Mouse (Mus musculus): ENCODE data around the gene Arhgef15.
"Not testable (repeated sequence)": the region's sequence is repeated elsewhere in the genome, so short reads cannot be mapped to it uniquely, and the experiment has no call there.

The Arhgef15 gene

GRCm38 (mm10) chr11:68957308-68957707 lies at the start of gene Arhgef15:
TSS of gene Arhgef15 (minus strand) at chr11:68957480.
- DNase-seq (ENCODE audit: low read depth, low spot score), result no peak

- DNase-seq (ENCODE audit: low read depth, low spot score), result not testable (repeated sequence)
These were observed 49.3 kb upstream of the Arhgef15 start for GRCm38 (mm10) chr11:69006575-69006974.

GRCm38 (mm10) chr11:69005193-69005592 lies 47.9 kb upstream of the Arhgef15 start:
- DNase-seq (ENCODE audit: low read depth, low spot score), result no peak

GRCm38 (mm10) chr11:69003592-69003991 lies 46.3 kb upstream of the Arhgef15 start:
- no peak for DNase-seq (ENCODE audit: low read depth, low spot score)

- DNase-seq (ENCODE audit: low read depth, low spot score), result not testable (repeated sequence)
These were observed 45.5 kb upstream of the Arhgef15 start for GRCm38 (mm10) chr11:69002782-69003181.

DNA sequence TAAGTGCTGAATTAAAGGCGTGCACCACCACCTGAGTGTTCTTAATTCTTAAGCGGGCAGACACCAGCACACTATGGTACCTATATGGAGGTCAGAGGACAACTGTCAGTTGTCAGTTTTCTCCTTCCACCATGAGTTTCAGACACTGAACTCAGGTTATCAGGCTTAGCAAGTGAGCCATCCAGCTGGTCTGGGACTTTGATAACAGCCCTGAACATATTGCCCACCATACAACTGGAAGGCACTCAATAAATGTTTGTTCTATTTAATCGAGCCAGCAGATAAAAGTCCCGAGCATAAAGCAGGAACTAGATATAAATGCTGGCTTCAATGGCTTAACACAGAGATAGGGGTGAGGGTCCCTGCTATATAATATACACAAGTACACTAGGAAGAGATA lies 39.8 kb upstream of the Arhgef15 start:
- DNase-seq (ENCODE audit: low read depth, low spot score), result no peak

- no peak for DNase-seq (ENCODE audit: low read depth, low spot score)
These were observed 37.1 kb upstream of the Arhgef15 start for GRCm38 (mm10) chr11:68994377-68994776.

GRCm38 (mm10) chr11:68993122-68993521 lies 35.8 kb upstream of the Arhgef15 start:
- no peak for DNase-seq (ENCODE audit: low read depth, low spot score)

GRCm38 (mm10) chr11:68988341-68988740 lies 31.1 kb upstream of the Arhgef15 start:
- no peak for DNase-seq (ENCODE audit: low read depth, low spot score)

DNA sequence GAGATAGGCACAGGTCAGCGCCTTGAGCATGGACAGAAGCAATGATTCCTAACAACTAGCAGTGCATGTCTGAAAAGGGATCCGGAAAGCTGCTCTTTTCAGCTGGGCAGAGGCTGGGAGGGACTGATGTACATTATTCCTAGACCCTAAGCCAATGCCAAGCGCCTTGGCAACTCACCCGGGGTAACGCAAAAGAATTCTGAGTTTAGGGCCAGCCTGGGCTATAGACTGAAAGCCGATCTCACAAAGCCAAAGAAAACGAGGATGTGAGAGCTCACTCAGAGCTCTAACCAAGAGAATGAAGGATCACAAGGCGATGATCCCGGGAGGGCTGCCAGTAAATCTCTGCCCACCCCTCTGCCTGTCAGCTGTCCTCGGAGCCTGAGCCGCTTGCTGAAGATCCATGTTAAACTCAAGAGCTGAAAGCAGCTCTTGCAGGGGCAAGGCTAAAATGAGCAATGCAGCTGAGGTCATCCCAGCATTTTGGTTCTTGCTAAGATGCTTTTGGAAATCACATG lies 30.1 kb upstream of the Arhgef15 start:
- no peak for DNase-seq (ENCODE audit: low read depth, low spot score)

DNA sequence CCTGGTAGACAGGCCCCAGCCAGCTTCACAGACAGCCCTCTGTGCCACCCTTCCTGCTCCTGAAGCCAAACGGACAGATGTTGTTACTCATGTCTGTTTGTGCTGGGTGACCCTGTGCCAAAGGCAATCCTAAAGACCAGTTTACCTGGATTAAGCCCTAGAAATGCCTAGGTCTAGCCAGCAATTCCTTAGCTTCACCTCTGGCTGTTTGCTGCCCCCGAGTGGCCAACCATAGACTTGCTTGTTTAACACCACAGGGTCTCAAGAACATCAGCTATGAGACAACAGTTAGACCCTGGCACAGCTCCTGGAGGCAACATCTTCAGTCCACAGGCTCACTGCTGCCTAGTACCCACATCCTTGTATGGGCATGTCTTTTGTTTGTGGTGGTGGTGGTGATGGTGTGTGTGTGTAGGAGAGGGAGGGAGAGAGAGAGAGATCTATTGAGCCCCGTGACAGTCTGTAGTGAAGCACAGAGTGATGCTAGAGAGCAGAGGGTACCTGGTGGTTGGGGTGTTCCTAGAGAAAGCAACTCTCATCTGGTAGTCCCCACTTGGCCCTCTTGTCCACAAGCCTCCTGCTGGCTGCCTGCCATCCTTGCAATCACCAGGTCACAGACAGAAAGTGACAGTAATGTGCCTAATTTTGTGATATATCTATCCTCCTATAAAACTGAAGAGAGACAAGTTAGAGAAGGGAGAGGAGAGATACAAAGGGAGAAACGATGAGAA lies 25.5 kb upstream of the Arhgef15 start:
- peak; percentile 70 for DNase-seq (ENCODE audit: low read depth, low spot score)

DNA sequence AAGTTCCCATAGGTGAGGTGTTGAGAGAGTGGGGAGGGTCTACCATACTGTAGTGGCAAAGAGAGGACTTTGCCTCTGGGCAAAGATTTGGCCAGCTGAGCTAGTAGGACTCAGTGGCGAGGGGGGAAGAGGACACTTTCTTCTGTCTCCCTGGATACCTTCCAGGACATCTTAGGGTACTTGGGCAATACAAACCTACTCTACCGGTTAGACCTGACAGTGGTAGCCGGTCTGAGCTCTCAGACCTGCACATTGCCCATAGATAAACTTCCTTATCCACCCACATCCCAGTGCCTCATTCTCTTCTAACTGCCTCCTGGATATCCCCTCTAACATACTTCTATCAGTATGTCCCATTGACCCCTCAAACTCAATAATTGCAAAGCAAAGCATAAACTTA lies 23.6 kb upstream of the Arhgef15 start:
- no peak for DNase-seq (ENCODE audit: low read depth, low spot score)

GRCm38 (mm10) chr11:68979320-68979733 lies 22.0 kb upstream of the Arhgef15 start:
- no peak for DNase-seq (ENCODE audit: low read depth, low spot score)

GRCm38 (mm10) chr11:68975601-68976000 lies 18.3 kb upstream of the Arhgef15 start:
- DNase-seq (ENCODE audit: low read depth, low spot score), result no peak

GRCm38 (mm10) chr11:68975085-68975484 lies 17.8 kb upstream of the Arhgef15 start, which contains the start of gene Rangrf:
TSS of gene Rangrf (minus strand) at chr11:68975185.
- no peak for DNase-seq (ENCODE audit: low read depth, low spot score)

- DNase-seq (ENCODE audit: low read depth, low spot score), result no peak
These were observed 16.8 kb upstream of the Arhgef15 start for GRCm38 (mm10) chr11:68974059-68974450.

DNA sequence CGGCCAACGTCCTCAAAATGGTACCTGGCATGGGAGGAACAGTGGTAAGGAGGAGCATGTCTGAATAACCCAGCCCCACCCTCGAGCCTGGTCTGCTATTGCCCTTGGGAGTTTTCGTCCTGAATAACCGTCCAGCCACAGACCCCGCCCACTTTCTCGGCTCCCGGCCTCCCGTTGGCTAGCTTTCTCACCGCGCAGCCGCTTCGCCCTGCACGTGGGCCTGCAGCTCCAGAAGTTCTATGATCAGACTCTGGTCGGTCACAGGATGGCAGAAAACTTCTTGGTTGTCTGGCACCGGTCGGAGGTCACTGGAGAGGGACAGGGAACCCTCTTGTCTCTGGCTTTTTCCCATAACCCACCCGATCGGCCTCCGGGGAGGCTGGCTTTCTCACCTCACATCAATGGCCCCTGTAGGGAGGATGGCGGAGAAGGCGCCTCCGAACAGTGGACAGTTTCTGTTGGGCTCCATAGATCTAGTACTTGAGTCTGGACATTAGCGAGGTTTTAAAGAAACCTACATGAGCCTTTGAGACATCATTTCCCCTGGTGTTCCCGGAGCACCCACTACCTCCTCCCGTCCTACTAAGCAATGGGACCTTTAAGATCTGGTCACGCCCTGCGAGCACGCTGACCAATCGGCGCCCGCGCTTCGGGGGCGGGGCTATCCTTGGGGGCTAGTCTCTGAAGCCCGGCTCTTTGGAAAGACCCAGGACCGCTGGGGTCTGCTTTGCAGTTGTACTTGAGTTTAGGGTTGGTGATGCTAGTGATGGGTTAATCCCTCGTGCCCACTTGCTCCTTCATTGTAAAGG lies 16.2 kb upstream of the Arhgef15 start:
- peak; percentile 80 for DNase-seq (ENCODE audit: low read depth, low spot score)

GRCm38 (mm10) chr11:68970232-68970631 lies 13.0 kb upstream of the Arhgef15 start:
- no peak for DNase-seq (ENCODE audit: low read depth, low spot score)

GRCm38 (mm10) chr11:68968752-68969151 lies 11.5 kb upstream of the Arhgef15 start:
- no peak for DNase-seq (ENCODE audit: low read depth, low spot score)

- DNase-seq (ENCODE audit: low read depth, low spot score), result peak; percentile 91
These were observed 10.3 kb upstream of the Arhgef15 start, which contains the start of gene Slc25a35 for GRCm38 (mm10) chr11:68967337-68968282. TSS of gene Slc25a35 (plus strand) at chr11:68968131.

- no peak for DNase-seq (ENCODE audit: low read depth, low spot score)
These were observed 9.3 kb upstream of the Arhgef15 start for GRCm38 (mm10) chr11:68966554-68966953.
